Mouse (Mus musculus) thymus, adult 18-20 months (tissue): Measurements from ENCODE around the gene Denr.

Experiments used
- DNase-seq, 2 experiments: peaks; one replicate each; pipeline ENCODE4 v3.0.0; 2022; ENCODE audit warnings: mixed read lengths in 2 of 2

Gene Denr

GRCm38 (mm10) chr5:123906976-123907630 lies at the start of gene Denr:
Gene Denr, plus strand, starts transcription at chr5:123907175.
- DNase-seq: peak; percentile 96

GRCm38 (mm10) chr5:123858798-123859197 lies 48.2 kb upstream of the Denr start:
- DNase-seq: no peak

GRCm38 (mm10) chr5:123862374-123863350 lies 44.3 kb upstream of the Denr start:
- DNase-seq: no peak

DNA sequence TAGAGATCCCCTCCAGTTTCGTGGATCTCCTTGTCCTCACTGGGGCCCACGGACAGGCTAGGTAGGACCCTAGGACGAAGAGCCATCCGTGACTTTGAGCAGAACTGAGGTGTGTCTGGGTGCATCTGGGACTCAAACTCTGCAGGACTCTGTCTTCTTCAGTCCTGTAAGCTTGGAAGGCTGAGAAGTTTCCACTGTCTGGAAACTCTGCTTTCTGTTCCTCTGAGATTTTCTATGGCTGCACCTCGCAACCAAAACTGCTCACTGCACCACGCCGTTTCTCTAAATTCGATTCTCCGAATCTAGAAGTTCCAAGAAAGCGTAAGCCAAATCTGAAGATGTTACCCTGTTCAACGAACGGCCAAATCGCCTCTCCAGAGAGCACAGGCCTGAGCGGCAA lies 43.0 kb upstream of the Denr start:
- DNase-seq: no peak

DNA sequence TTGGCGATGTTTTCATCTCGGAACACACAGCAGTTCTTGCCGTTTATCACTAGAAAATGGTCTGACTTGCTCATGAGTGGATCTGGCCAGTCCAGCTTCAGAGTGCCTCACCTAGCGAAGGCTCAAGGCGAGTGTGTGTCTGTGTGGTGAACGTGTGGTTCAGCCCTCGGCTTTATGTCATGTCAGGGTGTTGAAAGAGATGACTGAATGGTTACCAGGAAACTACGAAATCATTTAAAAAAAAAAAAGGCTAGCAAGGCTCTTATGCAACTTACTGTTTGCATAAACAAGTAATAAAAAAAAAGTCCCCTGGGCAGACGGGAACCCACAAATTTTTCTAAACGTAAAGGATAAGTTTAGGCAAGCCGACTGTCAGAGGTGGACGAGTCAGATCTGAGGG lies 41.6 kb upstream of the Denr start, which contains the start of gene Hcar2:
Gene Hcar2 (minus strand): TSS at position 135 of the 400 bp plus-strand sequence.
- no peak for DNase-seq

- DNase-seq: no peak
Measured at GRCm38 (mm10) chr5:123866457-123866856, 40.5 kb upstream of the Denr start.

- DNase-seq: no peak
Measured at GRCm38 (mm10) chr5:123869615-123870014, 37.4 kb upstream of the Denr start.

GRCm38 (mm10) chr5:123874177-123874576 lies 32.8 kb upstream of the Denr start:
- no peak for DNase-seq

DNA sequence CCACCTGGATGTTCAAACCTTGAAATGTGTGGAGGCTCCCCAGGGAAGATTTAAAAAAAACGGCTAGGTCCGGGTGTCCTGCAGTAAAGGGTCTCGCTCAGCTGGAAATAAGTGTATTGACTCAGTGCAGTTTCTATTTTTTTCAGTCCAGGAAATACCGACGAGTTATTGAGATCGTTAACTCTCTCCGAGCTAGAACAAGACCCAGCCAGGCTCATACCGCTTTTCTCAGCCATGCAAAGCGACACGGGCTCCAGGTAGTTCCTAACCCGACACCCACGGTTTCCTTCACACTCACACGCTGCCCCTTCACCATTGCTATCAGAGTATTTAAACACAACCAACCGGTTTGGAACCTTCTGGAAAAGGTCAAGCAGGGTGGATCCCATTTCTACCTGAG lies 28.9 kb upstream of the Denr start:
- DNase-seq: no peak

GRCm38 (mm10) chr5:123879928-123880327 lies 27.0 kb upstream of the Denr start, which contains the start of gene Hcar1:
Gene Hcar1, minus strand, starts transcription at chr5:123880020.
- no peak for DNase-seq

DNA sequence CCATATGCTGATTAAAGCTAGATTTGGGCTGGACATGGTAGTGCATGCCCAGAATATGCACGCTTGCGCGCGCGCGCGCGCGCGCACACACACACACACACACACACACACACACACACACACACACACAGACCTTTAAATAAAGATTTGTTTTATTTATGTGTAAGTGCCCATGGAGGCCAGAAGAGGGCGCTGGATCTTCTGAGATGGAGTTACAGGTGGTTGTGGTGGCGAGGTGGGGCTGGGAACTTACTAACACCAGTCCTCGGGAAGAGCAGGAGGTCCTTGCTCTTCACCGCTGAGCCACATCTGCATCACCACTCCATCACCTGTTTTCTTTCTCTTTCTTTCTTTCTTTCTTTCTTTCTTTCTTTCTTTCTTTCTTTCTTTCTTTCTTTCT lies 26.2 kb upstream of the Denr start:
- DNase-seq: no peak

DNA sequence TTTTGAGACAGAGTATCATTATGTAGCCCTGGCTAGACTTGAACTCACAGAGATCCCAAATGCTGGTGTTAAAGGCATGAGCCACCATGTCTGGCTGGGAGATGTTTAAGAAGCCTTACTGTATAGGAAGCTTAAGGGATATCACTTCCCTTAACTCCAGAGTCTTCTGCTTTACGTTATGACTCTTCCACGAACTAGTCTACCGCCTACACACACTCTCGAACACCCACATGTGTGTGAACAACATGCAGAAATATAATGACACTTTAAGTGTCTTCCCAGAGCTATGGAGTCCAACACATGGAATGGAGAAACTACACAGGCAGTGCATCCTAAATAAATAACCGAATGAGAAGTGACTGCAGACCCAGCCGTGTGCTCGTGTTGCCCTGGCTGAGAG lies 23.1 kb upstream of the Denr start:
- no peak for DNase-seq

GRCm38 (mm10) chr5:123884332-123884731 lies 22.6 kb upstream of the Denr start:
- DNase-seq: no peak

DNA sequence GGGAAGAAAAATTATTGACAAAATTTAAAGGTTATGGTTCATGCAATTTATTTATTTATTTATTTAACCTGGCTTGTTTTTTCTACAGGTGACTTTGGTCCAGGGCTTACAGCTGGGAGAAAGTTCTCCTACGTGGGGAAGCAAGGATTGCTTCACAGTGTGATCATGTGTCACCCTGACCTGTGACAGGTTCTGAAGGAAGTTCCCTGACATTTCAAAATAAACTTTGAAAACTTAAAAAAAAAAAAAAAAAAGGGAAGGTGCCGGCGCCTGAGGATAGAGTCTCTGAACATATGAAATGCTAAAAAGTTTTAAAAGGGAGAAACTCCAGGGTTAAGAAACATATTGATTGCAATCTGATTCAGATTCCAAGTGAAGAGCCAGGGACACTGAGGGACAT lies 20.6 kb upstream of the Denr start:
- no peak for DNase-seq

GRCm38 (mm10) chr5:123890312-123890711 lies 16.7 kb upstream of the Denr start:
- no peak for DNase-seq

DNA sequence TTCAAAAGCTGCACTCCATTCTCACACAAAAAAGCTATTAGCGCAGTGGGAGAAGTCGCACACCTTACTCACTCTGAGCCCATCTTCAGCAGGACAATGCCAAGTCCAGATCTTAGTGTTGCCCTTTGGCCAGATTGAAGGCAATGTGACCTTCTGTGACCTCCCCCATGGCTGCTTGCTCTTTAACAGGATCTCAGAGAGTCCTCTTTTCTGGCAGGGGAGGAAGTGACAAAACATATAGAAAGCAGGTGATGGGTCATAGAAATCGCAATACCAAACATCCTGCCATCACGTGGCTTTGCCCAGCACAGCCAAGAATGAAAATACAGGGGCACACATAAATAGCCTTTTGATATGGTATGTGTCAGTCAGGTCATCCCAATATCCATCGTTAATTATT lies 16.0 kb upstream of the Denr start:
- no peak for DNase-seq

DNA sequence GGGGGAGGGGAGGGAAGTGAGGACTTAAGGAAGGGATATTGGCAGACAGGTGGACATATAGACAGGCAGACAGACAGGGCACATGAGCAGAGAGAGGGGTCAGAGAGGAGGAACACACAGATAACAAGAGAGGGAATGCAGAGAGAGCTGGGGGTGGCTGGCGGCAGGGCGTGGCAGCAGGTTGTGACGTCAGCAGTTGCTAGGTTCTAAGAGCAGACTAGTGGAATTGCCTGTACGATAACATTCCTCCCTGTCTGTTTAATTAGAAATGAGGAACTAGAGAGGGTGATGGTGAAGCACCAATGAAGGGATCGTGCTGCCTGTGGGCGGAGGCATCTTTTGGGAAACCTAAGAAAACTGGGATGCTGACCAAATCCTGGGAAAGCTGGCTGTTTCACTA lies 15.3 kb upstream of the Denr start:
- DNase-seq: no peak

DNA sequence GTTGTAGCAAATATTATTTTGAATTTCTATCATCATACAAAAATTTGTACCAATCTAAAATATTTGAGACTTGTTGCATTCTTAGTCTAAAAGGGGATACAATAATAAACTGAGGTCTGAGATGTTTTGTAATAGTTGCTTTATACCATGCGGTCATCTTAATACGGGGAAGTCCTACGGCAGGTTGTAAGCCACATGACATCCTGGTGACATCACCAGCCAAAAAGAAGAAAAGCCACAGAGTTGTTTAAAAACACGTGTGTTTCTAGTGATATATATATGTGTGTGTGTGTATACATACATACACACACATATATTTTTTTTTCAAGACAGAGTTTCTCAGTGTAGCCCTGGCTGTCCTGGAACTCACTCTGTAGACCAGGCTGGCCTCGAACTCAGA lies 13.5 kb upstream of the Denr start:
- no peak for DNase-seq

DNA sequence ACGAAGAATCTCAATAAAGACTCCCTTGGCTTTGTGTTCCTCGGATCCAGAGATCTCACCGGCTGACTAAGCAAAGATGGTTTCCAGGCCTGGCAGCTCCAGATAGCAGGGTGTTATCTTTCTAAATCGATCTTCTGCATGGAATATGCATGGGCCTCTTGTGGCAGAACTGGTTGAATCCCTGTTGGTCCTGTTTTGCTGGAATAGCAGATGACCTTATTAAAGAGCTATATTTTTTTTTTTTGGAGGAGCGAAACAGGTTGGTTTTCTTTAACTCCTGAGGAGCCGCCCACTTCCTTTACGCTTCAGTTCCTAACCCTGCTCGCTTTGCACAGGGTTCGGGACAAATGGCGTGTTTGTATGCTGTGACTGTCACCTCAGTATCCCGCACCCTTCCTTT lies 10.6 kb upstream of the Denr start:
- DNase-seq: no peak

DNA sequence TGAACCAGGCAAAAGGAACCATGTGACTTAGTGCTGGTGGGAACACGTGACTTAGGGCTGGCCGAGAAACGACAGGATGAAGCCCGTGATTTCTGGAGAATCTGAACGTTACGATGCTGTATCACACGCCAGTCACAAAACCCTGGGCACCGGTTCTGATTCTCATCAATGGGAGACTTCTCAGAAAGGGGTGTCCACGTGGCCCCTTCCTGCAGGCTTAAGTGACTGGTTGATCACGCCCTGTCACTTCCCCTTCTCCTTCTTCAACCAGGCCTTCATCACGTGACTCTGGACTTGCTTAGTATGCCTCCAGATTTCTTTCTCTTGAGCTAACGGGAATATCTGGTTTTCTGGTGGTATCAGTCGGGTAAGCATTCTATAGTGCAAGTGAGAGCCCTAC lies 9.6 kb upstream of the Denr start:
- no peak for DNase-seq

DNA sequence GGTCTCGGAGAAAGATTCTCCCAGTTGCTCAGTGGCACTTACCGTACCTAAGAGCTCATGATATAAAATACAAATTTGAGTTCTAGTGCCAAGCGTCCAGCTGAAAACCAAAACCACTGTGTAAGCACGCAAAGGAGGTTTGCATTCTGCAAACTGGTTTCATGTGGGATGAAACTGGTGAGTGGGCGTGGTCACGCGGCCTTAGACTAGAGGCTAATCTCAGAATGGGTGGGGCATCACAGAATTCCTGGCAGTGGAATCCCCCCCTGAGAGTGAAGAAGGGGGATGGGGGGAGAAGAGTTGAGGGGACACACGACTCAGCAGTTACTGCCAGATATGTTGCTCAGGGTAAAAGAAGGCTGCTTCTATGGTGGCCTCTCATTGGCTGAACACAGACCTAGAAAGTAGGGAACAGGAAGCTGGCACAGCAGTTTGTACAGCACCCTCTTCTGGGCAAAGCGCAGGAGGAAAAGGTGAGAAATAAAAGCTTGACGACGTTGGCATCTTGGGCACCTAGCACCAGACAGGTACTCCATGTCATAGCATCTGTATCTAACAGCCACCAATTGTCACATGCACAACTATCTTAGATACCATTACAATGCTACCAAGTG lies 2.8 kb upstream of the Denr start:
- DNase-seq: no peak

DNA sequence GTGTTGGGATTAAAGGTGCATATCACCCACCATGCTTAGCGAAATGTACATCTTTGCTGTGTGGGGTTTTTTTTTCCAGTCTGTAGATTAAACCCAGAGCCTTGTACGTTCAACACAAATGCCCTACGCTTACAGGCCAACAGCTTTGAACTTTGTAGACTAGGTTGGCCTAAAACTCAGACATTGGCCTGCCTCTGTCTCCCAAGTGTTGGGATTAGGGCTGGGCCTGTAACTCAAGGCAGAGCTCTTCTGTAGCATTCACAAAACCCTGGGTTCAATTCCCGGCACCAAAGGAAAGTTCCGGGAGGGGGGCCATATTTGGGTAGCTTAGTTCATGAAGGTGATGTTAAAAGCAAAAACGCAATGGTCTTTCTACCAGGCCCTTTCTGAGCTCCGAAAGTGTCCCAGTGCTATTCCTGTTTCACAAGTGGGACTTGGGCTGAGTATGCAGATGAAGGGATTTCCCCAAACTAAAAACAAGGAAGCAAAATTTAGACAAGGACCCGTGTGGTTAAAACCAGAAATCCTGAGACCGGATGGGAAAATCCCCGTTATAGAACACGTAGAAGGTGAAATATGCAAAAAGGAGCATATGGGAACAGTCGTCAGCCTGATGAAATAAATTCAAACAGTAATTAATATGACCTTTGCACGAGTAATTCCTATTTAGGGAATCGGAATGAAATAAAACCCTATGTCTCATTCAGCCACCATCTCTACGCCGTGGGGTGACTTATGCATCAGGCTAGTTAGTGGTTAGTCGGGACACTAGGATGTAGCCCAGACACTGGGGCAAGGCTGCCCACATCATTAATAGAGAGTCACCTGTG lies 614 bp upstream of the Denr start:
- no peak for DNase-seq

DNA sequence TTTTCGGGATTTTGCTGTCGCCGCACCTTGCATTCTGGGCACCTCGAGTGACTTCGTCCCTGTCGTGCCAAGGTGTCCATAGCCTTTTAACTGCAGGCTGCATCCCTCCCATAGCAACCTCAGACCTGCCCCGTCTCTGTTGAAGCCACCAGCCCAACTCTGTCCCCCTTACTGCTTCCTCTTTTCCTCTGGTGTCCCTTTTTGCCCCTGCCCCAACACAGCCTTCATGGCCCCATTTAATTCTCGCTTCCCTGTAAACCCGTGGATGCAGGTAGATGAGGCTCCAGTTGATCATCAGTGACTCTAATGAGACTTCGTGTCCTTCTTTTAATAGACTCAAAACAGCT lies 629 bp downstream of the Denr start:
- DNase-seq: no peak
